Mouse (Mus musculus) cerebellum, adult 18-20 months (tissue): ENCODE measurements at regions not wholly inside any gene's neighbourhood (a gene's known extent, or its start where the extent isn't known, plus 50 kb on each side); places are given as distances from the start of the nearest gene placed in this dataset.

Experiments
- DNase-seq, 2 experiments: peaks; one replicate each; pipeline ENCODE4 v3.0.0; 2021

GRCm38 (mm10) chr1:35331602-35332339 lies 482.0 kb downstream of the Plekhb2 start:
- no peak for DNase-seq

GRCm38 (mm10) chr1:35332340-35332684 lies 482.5 kb downstream of the Plekhb2 start:
- DNase-seq = no peak

- DNase-seq = peak; percentile 7 to 25
These were observed 487.9 kb downstream of the Plekhb2 start for GRCm38 (mm10) chr1:35337647-35338046.

GRCm38 (mm10) chr1:35338184-35338583 lies 488.4 kb downstream of the Plekhb2 start:
- peak; percentile 8 to 20 for DNase-seq

DNA sequence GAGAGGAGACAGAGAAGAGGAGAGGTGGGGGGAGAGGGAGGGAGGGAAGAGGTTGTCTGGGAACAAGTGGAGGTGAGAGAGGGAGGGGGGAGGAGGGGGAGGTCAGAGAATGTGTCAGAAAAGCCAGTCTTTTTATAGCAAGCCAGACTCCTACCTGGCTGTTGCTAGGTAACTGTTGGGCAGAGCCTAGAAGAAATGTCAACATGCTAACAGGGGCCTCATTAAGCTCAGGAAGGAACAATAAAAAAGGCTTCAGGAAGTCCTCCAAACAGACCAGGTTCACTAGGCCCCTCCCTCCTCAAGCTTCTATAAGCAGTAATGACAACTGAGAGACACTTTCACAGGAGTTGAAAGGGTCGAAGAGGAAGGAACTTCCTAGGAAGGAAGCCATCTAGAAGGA lies 494.8 kb downstream of the Plekhb2 start:
- no peak for DNase-seq

- no peak for DNase-seq
These were observed 498.5 kb downstream of the Plekhb2 start for GRCm38 (mm10) chr1:35348294-35348693.

GRCm38 (mm10) chr1:35358981-35359380 lies 509.2 kb downstream of the Plekhb2 start:
- no peak for DNase-seq

GRCm38 (mm10) chr1:35361465-35361864 lies 511.7 kb downstream of the Plekhb2 start:
- DNase-seq = no peak

DNA sequence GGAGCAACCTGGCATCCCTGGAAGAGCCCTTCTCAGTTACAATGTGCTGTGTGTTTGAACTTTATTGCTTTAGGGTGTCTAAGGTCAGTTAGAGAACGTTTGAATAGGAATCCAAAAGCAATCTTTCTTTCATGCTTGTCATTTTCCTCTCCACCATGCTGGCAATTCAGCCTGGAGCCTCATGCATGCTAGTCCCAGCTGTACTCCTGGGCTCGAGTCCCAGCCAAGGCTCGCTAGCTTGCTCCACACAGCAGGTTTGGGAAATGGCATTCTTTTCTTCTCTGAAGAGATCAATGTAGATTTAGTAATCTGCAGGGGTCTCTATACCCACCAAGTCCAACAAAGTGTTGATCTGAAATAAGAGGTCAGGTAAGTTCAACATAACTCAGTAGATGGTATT lies 513.1 kb downstream of the Plekhb2 start:
- peak in 1 of 2 experiments; percentile 12 for DNase-seq

DNA sequence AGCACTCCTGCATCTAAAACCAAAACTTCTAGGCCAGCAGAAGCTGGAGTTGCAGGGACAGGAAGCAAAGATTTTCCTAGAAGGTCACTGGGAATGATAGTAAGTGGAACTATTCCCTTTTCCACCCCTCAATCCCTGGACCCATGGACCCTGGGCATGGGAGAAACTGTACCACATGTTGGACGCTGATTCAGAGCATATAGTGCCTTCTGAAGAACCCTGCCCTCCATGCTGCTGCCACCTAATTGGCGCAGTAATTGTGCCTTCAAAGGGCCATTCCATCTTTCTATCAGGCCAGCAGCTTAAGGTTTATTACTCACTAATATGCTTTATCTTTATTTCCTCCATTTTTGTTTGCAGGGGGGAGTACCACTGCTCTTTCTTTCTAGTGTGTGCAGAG lies 516.8 kb downstream of the Plekhb2 start:
- DNase-seq = no peak

- no peak for DNase-seq
These were observed 523.0 kb downstream of the Plekhb2 start for GRCm38 (mm10) chr1:35372751-35373150.

DNA sequence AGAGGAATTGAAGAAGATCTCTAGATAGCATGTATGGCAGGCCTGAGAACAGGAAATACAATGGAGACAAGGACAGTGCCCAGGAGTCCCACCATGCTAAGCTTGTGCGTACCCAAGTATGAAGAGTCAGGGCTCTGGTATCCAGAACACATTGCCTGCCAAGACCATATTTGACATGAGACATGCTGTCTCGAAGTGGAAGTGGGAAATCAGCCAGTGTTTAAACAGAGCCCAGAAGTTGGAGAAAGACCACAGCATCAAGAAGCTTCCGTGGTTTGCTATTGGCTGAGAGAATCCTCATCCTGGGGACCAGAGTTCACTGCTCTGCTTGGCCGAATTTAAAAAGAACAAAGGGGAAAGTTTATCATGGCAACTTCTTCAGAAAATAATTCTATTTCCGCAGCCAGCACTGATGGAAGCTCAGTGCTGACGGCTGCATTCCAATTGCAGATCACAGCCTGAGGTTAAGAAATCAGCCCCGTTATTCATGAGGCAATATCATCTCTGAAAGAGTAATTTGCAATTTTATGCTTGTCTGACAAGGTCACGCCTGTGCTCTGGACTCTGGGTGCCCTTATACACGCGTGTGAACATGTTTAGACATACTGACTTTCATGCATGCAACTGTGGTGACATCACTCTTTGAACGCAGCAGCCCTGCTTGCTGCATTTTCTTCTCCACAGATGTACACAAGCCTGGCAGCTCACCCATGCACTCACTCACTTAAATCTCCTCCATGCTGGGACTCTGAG lies 531.0 kb downstream of the Plekhb2 start:
- DNase-seq = no peak

DNA sequence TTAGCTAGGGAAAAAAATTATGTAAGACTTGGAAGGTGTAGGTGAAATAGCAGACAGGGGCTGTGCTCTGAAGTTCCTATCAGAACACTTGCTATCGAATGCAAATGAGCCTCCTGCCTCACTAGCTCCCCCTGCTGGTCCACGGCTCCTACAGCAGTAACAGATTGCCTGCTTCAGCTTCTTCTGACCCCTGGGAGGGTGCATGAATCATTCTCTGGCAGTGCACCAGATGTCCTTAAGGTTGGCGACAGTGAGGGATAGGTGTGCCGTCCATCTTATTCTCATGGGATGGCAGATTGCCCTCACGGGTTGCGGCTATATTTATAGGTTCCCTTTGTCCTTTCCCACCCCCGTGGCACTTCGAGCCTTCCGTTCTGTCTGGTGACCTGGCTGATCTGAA lies 535.7 kb downstream of the Plekhb2 start:
- DNase-seq = peak; percentile 78 to 80

GRCm38 (mm10) chr1:35388181-35388580 lies 538.4 kb downstream of the Plekhb2 start:
- peak; percentile 48 to 52 for DNase-seq

- DNase-seq = no peak
These were observed 540.6 kb downstream of the Plekhb2 start for GRCm38 (mm10) chr1:35390371-35390770.

DNA sequence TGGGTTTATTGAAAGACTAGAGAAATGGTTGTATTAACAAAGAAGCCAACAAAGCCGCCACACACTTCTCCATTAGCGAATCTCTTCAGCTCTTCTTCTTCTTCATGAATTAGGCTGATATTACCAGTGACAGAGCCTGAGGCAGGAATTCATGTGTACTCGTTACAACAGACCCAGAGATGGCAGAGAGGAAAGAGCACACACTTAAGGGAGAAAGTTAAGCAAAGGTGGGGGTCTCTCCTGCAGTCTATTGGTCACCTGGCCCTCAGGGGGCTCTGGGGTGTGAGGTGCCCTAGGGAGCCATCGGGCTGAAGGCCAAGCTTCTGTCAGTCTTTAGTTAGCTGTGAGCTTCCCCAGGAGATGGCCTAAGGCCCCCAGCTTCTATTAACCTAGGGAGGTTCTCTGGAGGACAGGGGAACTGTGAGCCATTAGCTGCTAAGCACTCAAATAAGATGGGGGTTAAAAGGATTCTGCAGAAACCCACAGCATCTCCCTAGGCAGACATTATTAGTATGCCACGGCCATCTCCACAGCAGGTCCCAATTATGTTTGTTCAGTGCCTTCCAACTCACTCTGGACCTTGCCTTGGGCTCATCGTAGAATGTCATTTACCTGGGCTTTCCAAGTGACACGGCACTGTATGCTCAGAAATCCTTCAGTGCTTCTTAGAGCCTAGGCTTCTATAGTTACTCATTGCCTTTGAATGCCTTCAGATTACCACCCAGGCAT lies 541.2 kb downstream of the Plekhb2 start:
- no peak for DNase-seq

- no peak for DNase-seq
These were observed 543.9 kb downstream of the Plekhb2 start for GRCm38 (mm10) chr1:35393550-35394118.

DNA sequence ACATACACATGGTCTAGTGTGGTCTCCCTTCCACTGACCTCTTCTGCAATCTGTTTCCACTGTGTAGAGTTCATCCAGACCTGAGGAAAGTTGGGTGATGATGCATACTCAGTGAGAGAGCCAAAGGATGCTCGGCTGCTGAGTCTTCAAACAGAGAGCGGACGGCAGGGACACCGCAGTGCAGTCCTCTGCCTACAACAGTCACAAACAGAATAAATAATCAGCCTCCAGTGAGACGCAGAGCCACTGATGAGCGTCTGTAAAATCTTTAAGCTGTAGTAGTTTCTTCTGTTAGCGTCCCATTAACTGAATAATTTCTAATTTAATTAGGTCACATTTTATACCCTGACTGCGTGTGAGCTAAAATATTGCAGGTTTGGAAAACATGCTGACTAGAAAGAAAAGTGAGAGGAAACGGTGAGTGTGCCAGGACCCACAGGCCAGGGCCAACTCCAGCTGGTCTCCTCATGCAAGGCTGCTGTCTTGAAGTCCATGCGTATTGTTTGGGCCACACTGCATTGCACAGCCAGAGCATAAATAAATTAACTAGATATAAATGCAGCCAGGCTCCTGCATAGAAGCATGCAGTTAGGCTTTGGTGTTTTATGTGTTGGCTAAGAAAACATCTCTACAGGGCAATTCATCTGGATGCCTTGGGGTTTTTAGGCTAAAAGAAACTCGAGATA lies 551.0 kb downstream of the Plekhb2 start:
- peak; percentile 14 to 15 for DNase-seq

GRCm38 (mm10) chr1:35402995-35403394 lies 553.2 kb downstream of the Plekhb2 start:
- DNase-seq = no peak

GRCm38 (mm10) chr1:35405418-35405817 lies 555.6 kb downstream of the Plekhb2 start:
- peak; percentile 42 to 62 for DNase-seq

GRCm38 (mm10) chr1:35415646-35416045 lies 565.9 kb downstream of the Plekhb2 start:
- no peak for DNase-seq

DNA sequence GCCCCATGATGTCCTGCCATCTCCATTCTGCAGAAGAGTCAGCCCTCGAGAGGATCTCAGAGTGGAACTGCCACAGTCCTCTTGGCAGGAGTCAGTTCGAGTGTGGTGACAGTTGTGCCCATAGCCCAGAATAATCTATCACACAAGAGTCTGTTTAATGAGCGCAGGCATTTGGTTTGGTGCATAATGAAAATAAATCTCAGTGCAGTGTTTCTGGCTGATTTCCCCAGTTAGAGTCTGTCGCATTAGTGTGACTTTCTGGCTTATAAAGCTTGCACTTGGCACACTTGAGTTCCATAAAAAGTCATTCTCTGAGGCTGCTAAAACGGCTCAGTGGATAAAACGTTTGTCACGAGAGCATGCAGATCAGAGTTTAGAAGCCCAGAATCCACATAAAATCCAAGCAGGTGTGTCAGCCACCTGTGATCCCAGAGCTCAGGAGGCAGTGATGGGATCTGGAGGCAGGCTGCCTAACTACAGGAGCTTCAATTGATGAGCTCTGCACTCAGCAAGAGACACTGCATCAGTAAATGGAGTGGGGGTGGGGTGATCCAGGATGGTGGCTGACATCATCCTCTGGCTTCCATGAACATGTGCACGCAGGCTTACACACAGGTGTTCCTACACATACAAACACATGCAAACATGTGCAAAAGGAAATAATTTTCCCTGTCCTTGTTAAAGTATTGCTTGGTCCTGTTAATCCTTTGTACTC lies 578.5 kb downstream of the Plekhb2 start:
- DNase-seq = no peak
